Mouse (Mus musculus): ENCODE measurements around the gene Olfr825. TPM values are rescaled to one million over a fixed set of nuclear protein-coding genes. Genes with fewer than 3 reads are reported as not detected.

Olfr825 gene
- total RNA-seq (2023): not detected in 2 replicates

GRCm38 (mm10) chr10:130166666-130167065, at the start of gene Olfr825:
Gene Olfr825 (minus strand): TSS chr10:130166766.

GRCm38 (mm10) chr10:130214303-130214702, 47.7 kb upstream of the Olfr825 start, which contains the start of gene Olfr827:
Gene Olfr827 (minus strand): TSS chr10:130214403.

GRCm38 (mm10) chr10:130184086-130184485, 17.5 kb upstream of the Olfr825 start, which contains the start of gene Olfr826:
Gene Olfr826 (minus strand): TSS chr10:130184186.

DNA sequence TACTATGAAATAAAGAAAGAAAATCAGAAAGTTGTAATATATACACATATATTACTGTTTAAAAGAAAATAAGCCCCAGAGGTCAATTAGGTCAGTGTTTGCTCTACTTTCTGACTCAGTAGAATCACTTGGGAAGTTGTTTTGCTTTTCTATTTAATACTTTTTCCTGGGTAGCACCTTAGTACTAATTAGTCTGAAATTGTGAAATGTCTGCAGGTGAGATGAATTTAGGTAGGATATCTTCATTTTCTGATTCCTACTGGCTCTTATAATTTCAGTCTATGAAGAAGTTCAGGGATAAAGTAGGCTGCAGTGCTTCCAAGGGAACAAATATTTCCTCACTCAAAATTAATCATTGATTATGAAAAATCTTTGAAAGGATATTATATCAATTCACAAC, 36.7 kb downstream of the Olfr825 start, which contains the start of gene Olfr824:
Olfr824 (minus strand) TSS at position 101 of the 400 bp plus-strand sequence.

DNA sequence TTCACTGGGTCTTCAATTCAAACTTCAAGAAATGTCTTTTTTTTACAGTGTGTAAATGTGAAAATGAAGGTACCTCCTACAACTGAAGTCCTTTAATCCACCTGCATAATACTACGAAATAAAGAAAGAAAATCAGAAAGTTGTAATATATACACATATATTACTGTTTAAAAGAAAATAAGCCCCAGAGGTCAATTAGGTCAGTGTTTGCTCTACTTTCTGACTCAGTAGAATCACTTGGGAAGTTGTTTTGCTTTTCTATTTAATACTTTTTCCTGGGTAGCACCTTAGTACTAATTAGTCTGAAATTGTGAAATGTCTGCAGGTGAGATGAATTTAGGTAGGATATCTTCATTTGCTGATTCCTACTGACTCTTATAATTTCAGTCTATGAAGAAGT, 51.3 kb downstream of the Olfr825 start, which contains the start of gene Olfr823:
Olfr823 (minus strand) TSS at position 101 of the 400 bp plus-strand sequence.

Other genes starting within 250 kb of the Olfr825 start
- gene Olfr818, start 217.7 kb downstream of the Olfr825 start, total RNA-seq (2023): not detected in 2 replicates
- not detected in 2 replicates for gene Olfr819, start 199.5 kb downstream of the Olfr825 start, total RNA-seq (2023)
- gene Olfr247, start 190.6 kb downstream of the Olfr825 start, total RNA-seq (2023): not detected in 2 replicates
- not detected in 2 replicates for gene Gm10310, start 181.7 kb downstream of the Olfr825 start, total RNA-seq (2023)
- not detected in 2 replicates for gene Olfr820, start 154.1 kb downstream of the Olfr825 start, total RNA-seq (2023)
- not detected in 2 replicates for gene Olfr821, start 136.4 kb downstream of the Olfr825 start, total RNA-seq (2023)
- not detected in 2 replicates for gene Olfr822, start 95.6 kb downstream of the Olfr825 start, total RNA-seq (2023)
- gene Olfr823, start 51.4 kb downstream of the Olfr825 start, total RNA-seq (2023): not detected in 2 replicates
- not detected in 2 replicates for gene Olfr824, start 36.8 kb downstream of the Olfr825 start, total RNA-seq (2023)
- gene Olfr826, start 17.4 kb upstream of the Olfr825 start, total RNA-seq (2023): not detected in 2 replicates
- not detected in 2 replicates for gene Olfr827, start 47.6 kb upstream of the Olfr825 start, total RNA-seq (2023)
- not detected in 2 replicates for gene Neurod4, start 113.5 kb upstream of the Olfr825 start, total RNA-seq (2023)
- 1.5 and 1.6 TPM in 2 replicates for gene Tespa1, start 156.1 kb upstream of the Olfr825 start, total RNA-seq (2023)
- gene Vmn2r84, start 227.6 kb upstream of the Olfr825 start, total RNA-seq (2023): not detected in 2 replicates

Data from neutrophil, adult 65 days (primary cell).